Mouse (Mus musculus) midbrain, embryonic 10.5 days (tissue): ENCODE measurements around the gene Fbxo28. TPM values are rescaled to one million over a fixed set of nuclear protein-coding genes. Genes with fewer than 3 reads are reported as not detected.

Experiments
- DNase-seq: peaks from one replicate; pipeline ENCODE4 v3.0.0-alpha.2; 2017; ENCODE audit warnings: low spot score
- H3K27ac ChIP-seq: fragments of 300-500 bp; sonication (generic); replicated peaks from 2 replicates; pipeline ENCODE4 v1.5.1; 2016; ENCODE audit warnings: mild to moderate bottlenecking
- H3K27me3 ChIP-seq: fragments of 300-500 bp; sonication (generic); 2 replicates; pipeline ENCODE4 v1.6.1; 2016; ENCODE audit warnings: low read depth, mild to moderate bottlenecking; ENCODE audit not compliant: poor library complexity, severe bottlenecking
- H3K36me3 ChIP-seq: fragments of 300-500 bp; sonication (generic); 2 replicates; pipeline ENCODE4 v1.6.1; 2016; ENCODE audit warnings: mild to moderate bottlenecking, moderate library complexity
- H3K4me1 ChIP-seq: fragments of 300-500 bp; sonication (generic); 2 replicates; pipeline ENCODE4 v1.6.1; 2016
- H3K4me3 ChIP-seq: fragments of 300-500 bp; sonication (generic); 2 replicates; pipeline ENCODE4 v1.5.1; 2016; ENCODE audit warnings: mild to moderate bottlenecking, moderate library complexity
- H3K9me3 ChIP-seq: fragments of 300-500 bp; sonication (generic); replicated peaks from 2 replicates; pipeline ENCODE4 v1.6.1; 2016; ENCODE audit warnings: mild to moderate bottlenecking
- WGBS: fragments of 180-500 bp; shearing (Covaris S2); methylation state at CpG from one replicate; pipeline ENCODE4 v1.1.7; 2016; 5-methylcytosine and 5-hydroxymethylcytosine counted together
- polyA plus RNA-seq: library from polyadenylated mRNA; unstranded; fragments of >200 nt; fragmentation: Nextera tagmentation; extraction: Ambion mirVana; gene quantifications from 2 replicates; pipeline ENCODE4 v1.2.1, GENCODE M21; 2016

Gene Fbxo28
- polyA plus RNA-seq = 22.6 and 22.7 TPM in 2 replicates

DNA sequence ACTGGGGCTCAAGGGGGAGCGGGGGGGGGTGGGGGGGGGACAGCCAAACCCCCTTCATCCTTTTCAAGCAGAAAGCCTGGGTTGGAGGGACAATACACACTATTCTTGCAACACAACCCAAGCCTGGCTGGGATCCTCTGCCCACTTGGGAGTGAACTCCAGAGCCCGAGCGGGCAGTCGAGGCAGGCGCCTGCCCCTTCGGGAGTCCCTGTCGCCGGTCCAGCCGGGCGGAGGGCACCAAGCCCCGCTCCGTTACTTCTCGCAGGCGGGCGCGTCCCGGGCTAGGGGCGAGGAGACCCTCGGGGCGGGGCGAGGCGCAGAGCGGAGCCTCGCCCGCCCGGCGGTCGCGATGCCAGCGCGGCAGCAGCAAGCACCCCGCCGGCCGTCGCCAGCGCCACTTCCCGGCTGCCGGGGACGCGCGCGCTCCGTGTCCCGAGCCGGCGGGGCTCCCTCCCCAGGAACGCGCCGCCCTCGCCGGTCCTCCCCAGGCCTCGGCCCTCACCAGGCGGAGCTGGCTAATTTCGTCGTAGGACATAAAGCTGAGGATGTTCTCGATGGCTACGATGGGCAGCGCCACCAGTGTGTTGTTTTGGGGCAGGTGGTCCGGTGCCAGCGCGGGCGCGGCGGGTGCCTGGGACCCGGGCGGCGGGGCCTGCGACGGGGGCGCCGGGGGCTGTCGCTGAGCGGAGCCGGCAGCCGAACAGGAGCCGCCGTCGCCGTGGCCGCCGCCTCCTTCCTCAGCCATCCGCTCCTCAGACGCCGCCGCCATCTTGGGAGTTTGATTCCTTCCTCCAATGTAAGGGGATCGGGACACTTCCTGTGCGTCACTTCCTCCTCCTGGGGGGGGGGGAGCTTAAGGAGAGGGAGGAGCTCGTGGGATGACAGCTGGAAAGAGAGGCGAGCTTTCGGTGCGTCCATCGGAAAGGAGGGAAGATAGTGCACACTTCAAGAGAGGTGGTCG, at the start of gene Fbxo28:
Gene Fbxo28 (minus strand): TSS at position 809 of the 961 bp plus-strand sequence.
- peak within 1 kb of the TSS; percentile 100 for H3K4me3 ChIP-seq
- no peaks in the 10 kb centered on the region for H3K27me3 ChIP-seq
- peaks cover 25% of the 10 kb centered on the region for H3K4me1 ChIP-seq
- WGBS = under 1% methylated on average over 93 of the region's 93 CpGs
- peaks cover 12% of the 10 kb centered on the region; the same call in 1 of the 2 replicates for H3K36me3 ChIP-seq
- peak; percentile 95 for DNase-seq
- H3K27ac ChIP-seq = peak within 1 kb of the TSS; percentile 98
- H3K9me3 ChIP-seq = no peaks in the 10 kb centered on the region

- H3K4me1 ChIP-seq = no peaks in the 10 kb centered on the region
- no peak for DNase-seq
- no peaks in the 10 kb centered on the region for H3K27me3 ChIP-seq
- WGBS = 72% methylated on average over 4 of the region's 4 CpGs
- H3K36me3 ChIP-seq = no peaks in the 10 kb centered on the region
- H3K4me3 ChIP-seq = no peak overlapping the region
- H3K27ac ChIP-seq = no peak overlapping the region
- no peaks in the 10 kb centered on the region for H3K9me3 ChIP-seq
Observed at GRCm38 (mm10) chr1:182388729-182389128, 47.3 kb upstream of the Fbxo28 start.

GRCm38 (mm10) chr1:182386449-182386848, 45.0 kb upstream of the Fbxo28 start:
- H3K4me1 ChIP-seq = peaks cover 8% of the 10 kb centered on the region
- no peak for DNase-seq
- WGBS = 94% methylated on average over 8 of the region's 8 CpGs
- no peaks in the 10 kb centered on the region for H3K36me3 ChIP-seq
- H3K27me3 ChIP-seq = no peaks in the 10 kb centered on the region
- no peaks in the 10 kb centered on the region for H3K9me3 ChIP-seq
- H3K4me3 ChIP-seq = no peak overlapping the region
- no peak overlapping the region for H3K27ac ChIP-seq

DNA sequence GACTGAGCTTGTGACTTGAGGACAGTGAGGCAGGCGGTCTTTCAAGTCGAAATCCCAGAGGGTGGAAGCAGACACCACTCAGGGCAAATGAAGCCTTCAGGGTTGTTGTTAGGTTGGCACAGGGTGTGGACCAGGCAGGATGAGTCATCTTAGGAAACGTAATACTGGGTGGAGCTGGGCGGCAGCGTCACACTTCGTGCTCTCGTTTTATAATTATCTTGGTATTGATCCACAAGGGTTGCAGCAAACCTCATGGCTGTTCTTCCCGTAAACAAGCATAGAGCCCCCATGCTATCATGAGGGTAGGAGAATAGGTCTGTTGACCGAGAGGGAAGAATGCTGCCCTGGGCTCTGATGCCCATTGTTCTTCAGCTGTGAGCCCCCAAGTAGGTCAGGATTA, 41.7 kb upstream of the Fbxo28 start:
- no peak for DNase-seq
- H3K36me3 ChIP-seq = no peaks in the 10 kb centered on the region
- H3K9me3 ChIP-seq = no peaks in the 10 kb centered on the region
- no peaks in the 10 kb centered on the region for H3K27me3 ChIP-seq
- WGBS = 26% methylated on average over 9 of the region's 9 CpGs
- peaks cover 8% of the 10 kb centered on the region for H3K4me1 ChIP-seq
- H3K4me3 ChIP-seq = no peak overlapping the region
- H3K27ac ChIP-seq = no peak overlapping the region

GRCm38 (mm10) chr1:182381327-182381726, 39.9 kb upstream of the Fbxo28 start:
- Histone ChIP-seq H3K4me1 (peaks cover 8% of the 10 kb centered on the region), H3K27ac (no peak overlapping the region), H3K9me3 (no peaks in the 10 kb centered on the region), H3K36me3 (no peaks in the 10 kb centered on the region), H3K4me3 (no peak overlapping the region), H3K27me3 (no peaks in the 10 kb centered on the region)
- no peak for DNase-seq
- WGBS = 73% methylated on average over 3 of the region's 3 CpGs

DNA sequence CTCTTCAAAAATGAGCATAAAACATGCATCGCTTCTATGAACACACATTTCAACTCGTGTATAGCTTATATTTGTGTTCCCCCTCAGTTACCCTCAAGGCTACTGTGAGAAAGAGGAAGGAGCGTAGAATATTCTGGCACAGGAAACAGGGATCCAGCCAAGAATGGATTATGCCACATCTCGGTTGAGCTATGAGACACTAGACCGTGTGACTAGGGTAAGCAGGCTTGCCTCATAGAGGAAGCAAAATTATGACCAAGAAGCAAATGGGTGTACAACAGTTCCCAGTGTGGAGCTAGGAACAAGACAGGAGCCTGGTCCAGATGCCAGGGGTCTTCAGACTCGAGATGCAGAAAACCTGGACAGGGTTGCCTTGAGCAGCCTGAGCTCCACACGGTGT, 39.3 kb upstream of the Fbxo28 start:
- H3K4me3 ChIP-seq = no peak overlapping the region
- H3K9me3 ChIP-seq = no peaks in the 10 kb centered on the region
- no peak for DNase-seq
- H3K4me1 ChIP-seq = peaks cover 8% of the 10 kb centered on the region
- no peaks in the 10 kb centered on the region for H3K27me3 ChIP-seq
- WGBS = 89% methylated on average over 7 of the region's 7 CpGs
- no peaks in the 10 kb centered on the region for H3K36me3 ChIP-seq
- H3K27ac ChIP-seq = no peak overlapping the region

GRCm38 (mm10) chr1:182378876-182379275, 37.4 kb upstream of the Fbxo28 start:
- Histone ChIP-seq H3K27me3 (no peaks in the 10 kb centered on the region), H3K4me1 (peaks cover 8% of the 10 kb centered on the region), H3K4me3 (no peak overlapping the region), H3K36me3 (no peaks in the 10 kb centered on the region), H3K9me3 (no peaks in the 10 kb centered on the region), H3K27ac (no peak overlapping the region)
- 87% methylated on average over 7 of the region's 7 CpGs for WGBS
- no peak for DNase-seq

DNA sequence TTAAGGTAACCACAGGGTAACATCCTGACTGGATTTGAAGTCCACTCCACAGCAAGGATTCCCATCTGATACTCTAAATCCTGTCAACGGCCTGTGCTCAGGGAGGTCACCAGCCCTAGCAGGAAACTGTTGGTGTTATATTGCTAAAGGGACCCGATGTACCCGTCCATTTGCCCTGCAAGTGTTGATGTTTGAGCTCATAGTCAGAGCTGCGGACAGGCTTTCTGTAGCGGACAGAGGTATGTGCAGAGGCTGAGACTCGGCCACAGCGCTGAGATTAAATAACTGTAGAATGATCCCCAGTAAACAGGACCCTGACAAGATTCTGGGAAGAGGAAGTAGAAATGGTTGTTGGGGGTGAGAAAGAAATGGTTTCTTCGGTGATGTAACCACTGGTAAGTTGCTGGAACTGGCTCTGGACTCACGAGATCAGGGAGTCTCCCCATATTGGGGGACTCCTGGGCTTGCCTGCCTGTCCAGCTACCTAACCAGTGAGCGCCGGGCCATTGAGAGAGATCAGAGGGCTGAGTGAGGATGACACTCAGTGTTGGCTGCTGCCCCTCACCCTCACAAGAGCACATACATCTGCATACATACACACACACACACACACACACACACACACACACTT, 36.9 kb upstream of the Fbxo28 start:
- WGBS = 87% methylated on average over 11 of the region's 11 CpGs
- no peak overlapping the region for H3K27ac ChIP-seq

DNA sequence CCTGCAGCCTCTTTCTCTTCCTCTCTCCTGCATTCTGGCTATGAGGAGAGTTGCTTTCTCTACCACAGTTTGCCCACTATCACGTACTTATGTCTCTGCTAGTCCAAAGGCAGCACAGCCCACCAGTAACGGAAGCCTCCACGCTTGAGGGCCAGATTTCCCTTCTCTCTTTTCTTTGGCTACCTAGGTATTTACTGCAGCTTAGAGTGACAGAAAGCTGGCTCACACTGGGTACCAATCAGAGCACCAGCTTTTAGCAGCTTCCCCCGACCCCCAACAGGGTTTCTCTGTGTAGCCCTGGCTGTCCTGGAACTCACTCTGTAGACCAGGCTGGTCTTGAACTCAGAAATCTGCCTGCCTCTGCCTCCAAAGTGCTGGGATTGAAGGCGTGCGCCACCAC, 36.1 kb upstream of the Fbxo28 start:
- Histone ChIP-seq H3K4me3 (no peak overlapping the region), H3K4me1 (no peaks in the 10 kb centered on the region; the same call in 1 of the 2 replicates), H3K27ac (no peak overlapping the region), H3K27me3 (no peaks in the 10 kb centered on the region), H3K9me3 (no peaks in the 10 kb centered on the region), H3K36me3 (no peaks in the 10 kb centered on the region)
- WGBS = 88% methylated on average over 6 of the region's 6 CpGs
- DNase-seq = no peak

More for the DNA sequence above, 36.9 kb upstream of the Fbxo28 start:
- H3K36me3 ChIP-seq = no peaks in the 10 kb centered on the region
- no peaks in the 10 kb centered on the region for H3K9me3 ChIP-seq
- peaks cover 6% of the 10 kb centered on the region for H3K4me1 ChIP-seq
- DNase-seq = no peak
- H3K27me3 ChIP-seq = no peaks in the 10 kb centered on the region
- H3K4me3 ChIP-seq = no peak overlapping the region

- Histone ChIP-seq H3K4me3 (no peak overlapping the region), H3K36me3 (no peaks in the 10 kb centered on the region), H3K27ac (no peak overlapping the region), H3K9me3 (no peaks in the 10 kb centered on the region), H3K27me3 (no peaks in the 10 kb centered on the region), H3K4me1 (no peaks in the 10 kb centered on the region; the same call in 1 of the 2 replicates)
- no peak for DNase-seq
- WGBS = 90% methylated on average over 7 of the region's 7 CpGs
Observed at GRCm38 (mm10) chr1:182376826-182377225, 35.4 kb upstream of the Fbxo28 start.

GRCm38 (mm10) chr1:182376221-182376620, 34.8 kb upstream of the Fbxo28 start:
- WGBS = 41% methylated on average over 8 of the region's 8 CpGs
- peak; percentile 33 for DNase-seq
- Histone ChIP-seq H3K27me3 (no peaks in the 10 kb centered on the region), H3K27ac (no peak overlapping the region), H3K4me3 (no peak overlapping the region), H3K4me1 (no peaks in the 10 kb centered on the region; the same call in 1 of the 2 replicates), H3K9me3 (no peaks in the 10 kb centered on the region), H3K36me3 (no peaks in the 10 kb centered on the region)

GRCm38 (mm10) chr1:182371891-182372290, 30.5 kb upstream of the Fbxo28 start:
- DNase-seq = no peak
- 93% methylated on average over 8 of the region's 8 CpGs for WGBS
- H3K27me3 ChIP-seq = no peaks in the 10 kb centered on the region
- no peaks in the 10 kb centered on the region for H3K9me3 ChIP-seq
- H3K4me3 ChIP-seq = no peak overlapping the region
- no peak overlapping the region for H3K27ac ChIP-seq
- H3K36me3 ChIP-seq = no peaks in the 10 kb centered on the region
- H3K4me1 ChIP-seq = no peaks in the 10 kb centered on the region; the same call in 1 of the 2 replicates

DNA sequence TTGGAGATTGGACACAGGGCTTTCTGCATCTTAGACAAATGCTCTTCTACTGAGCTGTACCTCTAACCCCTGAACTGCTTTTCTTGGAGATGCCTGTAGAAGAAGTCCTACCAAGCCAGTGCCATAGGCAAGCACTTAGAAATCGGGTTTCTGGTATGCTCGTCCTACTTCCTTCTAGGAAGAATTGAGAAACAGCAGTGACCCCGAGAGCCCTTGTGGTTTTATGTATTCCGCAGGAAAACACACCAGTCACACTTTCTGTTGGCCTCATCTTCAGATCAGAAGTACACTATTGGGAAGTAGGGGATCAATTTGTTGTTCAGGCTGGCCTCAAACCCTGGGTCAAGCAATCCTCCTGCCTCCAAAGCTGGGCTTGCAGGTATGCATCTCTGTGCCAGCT, 28.0 kb upstream of the Fbxo28 start:
- no peak overlapping the region for H3K4me3 ChIP-seq
- H3K36me3 ChIP-seq = no peaks in the 10 kb centered on the region
- no peaks in the 10 kb centered on the region for H3K4me1 ChIP-seq
- no peak overlapping the region for H3K27ac ChIP-seq
- DNase-seq = no peak
- WGBS = 86% methylated on average over 4 of the region's 4 CpGs
- H3K9me3 ChIP-seq = no peaks in the 10 kb centered on the region
- H3K27me3 ChIP-seq = no peaks in the 10 kb centered on the region
